Mouse (Mus musculus) heart, postnatal 0 days (tissue): ENCODE results near the gene Armc10.

Source experiments
- CTCF ChIP-seq: IDR thresholded peaks from 2 replicates; pipeline ENCODE4 v1.5.1; 2016; ENCODE audit warnings: antibody characterized with exemption, control low read depth, low read depth
- EP300 ChIP-seq: IDR thresholded peaks from 2 replicates; pipeline ENCODE4 v1.6.1; 2016; ENCODE audit warnings: antibody characterized with exemption, low read depth

GRCm38 (mm10) chr5:21702009-21702364 lies 56.4 kb downstream of the Armc10 start:
- TF ChIP-seq CTCF: no peak
- TF ChIP-seq EP300: no peak
